Mouse (Mus musculus): ENCODE results near the gene Cops6. TPM values are rescaled to one million over a fixed set of nuclear protein-coding genes. Genes with fewer than 3 reads are reported as not detected.

Gene Cops6
- polyA plus RNA-seq, 1 experiment from 2014 or later, result 375 TPM

DNA sequence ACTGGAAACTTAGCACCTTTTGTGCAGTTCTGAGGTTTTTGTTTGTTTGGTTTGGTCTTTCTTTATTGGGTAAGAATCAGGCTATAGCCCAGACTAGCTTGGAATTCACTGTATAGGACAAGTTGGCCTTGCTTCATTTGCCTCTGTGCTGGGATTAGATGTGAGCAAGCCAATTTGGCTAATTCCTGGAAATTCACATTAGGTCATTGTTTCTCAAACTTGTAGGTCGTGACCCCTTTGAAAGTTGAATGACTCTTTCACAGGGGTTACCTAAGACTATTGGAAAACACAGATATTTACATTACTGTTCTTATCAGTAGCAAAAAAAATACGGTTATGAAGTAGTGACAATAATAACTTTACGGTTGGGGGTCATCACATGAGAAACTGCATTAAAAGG is 6.5 kb upstream of the Cops6 start:
- no peak overlapping the region for H3K27ac ChIP-seq (ENCODE audit: low read length)
- H3K4me3 ChIP-seq (ENCODE audit: low read length), result peak overlapping the region; percentile 83
- 84% methylated on average over 3 of the region's 3 CpGs for WGBS
- no peaks in the 10 kb centered on the region for H3K9me3 ChIP-seq (ENCODE audit: low read length)
- H3K4me2 ChIP-seq (replicated peaks; ENCODE audit: low read depth, low read length), result peak overlapping the region; percentile 80
- peaks cover 24% of the 10 kb centered on the region for H3K36me3 ChIP-seq (ENCODE audit: insufficient read depth, low read length)
- 0 out of 2 replicates have a peak overlapping the region, but pooled peaks have one; percentile 97 for H3K9ac ChIP-seq (replicated peaks; ENCODE audit: low read length)
- ATAC-seq (ENCODE audit: low FRiP score, low TSS enrichment), result no peak
- H3K27me3 ChIP-seq (ENCODE audit: insufficient read depth, low read length), result no peaks in the 10 kb centered on the region
- H3K4me1 ChIP-seq (ENCODE audit: insufficient read depth, low read length), result peaks cover 9% of the 10 kb centered on the region; the same call in 1 of the 2 replicates

DNA sequence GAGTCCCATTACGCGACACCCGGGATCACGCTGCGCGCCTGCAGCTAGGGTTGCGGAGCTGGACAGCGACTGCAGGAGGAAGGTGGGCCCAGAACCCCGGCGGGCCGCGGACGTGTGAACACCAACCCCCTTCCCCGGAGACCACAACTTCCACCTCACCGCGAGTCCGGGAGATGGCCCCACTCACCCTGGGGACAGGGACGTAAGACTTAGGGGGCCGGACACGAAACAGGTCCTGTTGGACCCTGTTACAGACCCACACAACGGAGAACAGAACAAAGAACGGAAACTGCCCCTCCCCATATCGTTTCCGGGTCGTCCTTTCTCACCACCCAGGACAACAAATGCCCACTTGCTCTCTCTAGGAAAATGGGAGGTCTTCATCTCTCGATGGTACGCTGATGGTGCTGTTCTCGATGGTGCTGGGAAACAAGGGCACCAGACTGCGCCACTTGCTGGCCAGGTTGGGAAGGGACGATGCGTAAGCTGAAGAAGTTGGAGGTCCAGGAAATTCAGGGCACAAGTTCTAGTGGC is 5.4 kb upstream of the Cops6 start, which contains the start of gene Zfp113:
Zfp113 (minus strand) TSS at position 302 of the 534 bp plus-strand sequence.
- peak within 1 kb of the TSS; percentile 97 for H3K9ac ChIP-seq (replicated peaks; ENCODE audit: low read length)
- peak; percentile 96 for ATAC-seq (ENCODE audit: low FRiP score, low TSS enrichment)
- under 1% methylated on average over 31 of the region's 31 CpGs for WGBS
- peaks cover 20% of the 10 kb centered on the region for H3K36me3 ChIP-seq (ENCODE audit: insufficient read depth, low read length)
- peak within 1 kb of the TSS; percentile 83 for H3K4me3 ChIP-seq (ENCODE audit: low read length)
- no peaks in the 10 kb centered on the region for H3K9me3 ChIP-seq (ENCODE audit: low read length)
- peak within 1 kb of the TSS; percentile 95 for H3K27ac ChIP-seq (ENCODE audit: low read length)
- peak within 1 kb of the TSS; percentile 80 for H3K4me2 ChIP-seq (replicated peaks; ENCODE audit: low read depth, low read length)
- H3K27me3 ChIP-seq (ENCODE audit: insufficient read depth, low read length), result no peaks in the 10 kb centered on the region
- H3K4me1 ChIP-seq (ENCODE audit: insufficient read depth, low read length), result peaks cover 9% of the 10 kb centered on the region; the same call in 1 of the 2 replicates

DNA sequence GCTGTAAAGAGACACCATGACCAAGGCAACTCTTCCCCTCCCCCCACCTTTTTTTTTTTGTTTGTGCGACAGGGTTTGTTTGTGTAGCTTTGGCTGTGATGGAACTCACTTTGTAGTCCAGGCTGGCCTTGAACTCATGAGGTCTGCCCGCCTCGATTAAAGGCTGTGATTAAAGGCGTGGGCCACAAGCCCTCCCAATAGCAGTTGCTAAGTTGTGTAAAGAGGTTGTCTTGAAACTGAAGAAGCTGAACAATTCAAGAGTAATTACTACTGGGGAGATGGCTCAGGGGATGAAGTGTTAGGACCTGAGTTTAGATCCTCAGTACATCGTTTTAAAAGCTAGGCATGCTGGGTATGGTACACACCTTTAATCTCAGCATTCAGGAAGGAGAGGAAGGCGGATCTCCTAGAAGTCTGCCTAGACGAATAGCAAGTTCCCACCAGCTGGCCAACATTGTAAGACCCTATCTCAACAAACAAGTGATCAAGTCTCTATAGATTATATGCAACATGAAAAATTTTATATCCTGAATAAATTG is 578 bp upstream of the Cops6 start:
- peak overlapping the region; percentile 71; the same call in 1 of the 2 replicates for H3K27ac ChIP-seq (ENCODE audit: low read length)
- peaks cover 30% of the 10 kb centered on the region for H3K36me3 ChIP-seq (ENCODE audit: insufficient read depth, low read length)
- WGBS, result 68% methylated on average over 7 of the region's 7 CpGs
- ATAC-seq (ENCODE audit: low FRiP score, low TSS enrichment), result no peak
- H3K4me1 ChIP-seq (ENCODE audit: insufficient read depth, low read length), result peaks cover 12% of the 10 kb centered on the region
- peak overlapping the region; percentile 60 for H3K4me2 ChIP-seq (replicated peaks; ENCODE audit: low read depth, low read length)
- H3K9me3 ChIP-seq (ENCODE audit: low read length), result no peaks in the 10 kb centered on the region
- peak overlapping the region; percentile 92 for H3K9ac ChIP-seq (replicated peaks; ENCODE audit: low read length)
- peak overlapping the region; percentile 92 for H3K4me3 ChIP-seq (ENCODE audit: low read length)
- no peaks in the 10 kb centered on the region for H3K27me3 ChIP-seq (ENCODE audit: insufficient read depth, low read length)

DNA sequence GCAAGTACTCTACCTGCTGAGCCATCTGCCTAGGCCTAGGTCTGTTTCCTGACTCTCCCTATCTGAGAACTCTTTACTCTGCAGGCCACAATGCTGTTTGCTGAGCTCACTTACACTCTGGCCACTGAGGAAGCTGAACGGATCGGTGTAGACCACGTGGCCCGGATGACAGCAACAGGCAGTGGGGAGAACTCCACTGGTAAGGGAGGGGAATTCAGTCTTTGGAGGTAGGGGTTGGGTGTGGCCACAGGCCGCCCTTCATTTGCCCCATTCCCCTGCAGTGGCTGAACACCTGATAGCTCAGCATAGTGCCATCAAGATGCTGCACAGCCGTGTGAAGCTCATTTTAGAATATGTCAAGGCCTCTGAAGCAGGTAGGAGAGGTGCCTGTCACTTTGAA is 2.2 kb downstream of the Cops6 start:
- peaks cover 12% of the 10 kb centered on the region for H3K4me1 ChIP-seq (ENCODE audit: insufficient read depth, low read length)
- ATAC-seq (ENCODE audit: low FRiP score, low TSS enrichment), result no peak
- peaks cover 56% of the 10 kb centered on the region for H3K36me3 ChIP-seq (ENCODE audit: insufficient read depth, low read length)
- no peak overlapping the region for H3K4me2 ChIP-seq (replicated peaks; ENCODE audit: low read depth, low read length)
- no peak overlapping the region for H3K27ac ChIP-seq (ENCODE audit: low read length)
- 69% methylated on average over 6 of the region's 6 CpGs for WGBS
- H3K9ac ChIP-seq (replicated peaks; ENCODE audit: low read length), result no peak overlapping the region
- no peaks in the 10 kb centered on the region for H3K27me3 ChIP-seq (ENCODE audit: insufficient read depth, low read length)
- no peak overlapping the region for H3K4me3 ChIP-seq (ENCODE audit: low read length)
- no peaks in the 10 kb centered on the region for H3K9me3 ChIP-seq (ENCODE audit: low read length)

DNA sequence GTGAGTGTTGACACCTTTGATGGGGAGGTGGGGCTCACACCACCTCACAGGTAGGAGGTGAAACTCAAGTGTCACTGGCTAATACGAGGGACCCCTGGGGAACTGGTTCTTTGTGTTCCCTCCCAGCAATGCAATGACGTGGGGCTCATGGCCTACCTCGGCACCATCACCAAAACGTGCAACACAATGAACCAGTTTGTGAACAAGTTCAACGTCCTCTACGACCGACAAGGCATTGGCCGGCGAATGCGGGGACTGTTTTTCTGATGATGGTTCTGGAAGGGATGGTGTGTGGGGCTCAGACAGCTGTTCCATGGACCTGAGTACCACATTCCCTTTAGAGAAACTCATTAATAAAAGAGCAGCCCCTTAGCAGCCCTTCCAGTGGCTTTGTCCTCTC is 2.7 kb downstream of the Cops6 start:
- no peak overlapping the region for H3K4me2 ChIP-seq (replicated peaks; ENCODE audit: low read depth, low read length)
- no peaks in the 10 kb centered on the region for H3K27me3 ChIP-seq (ENCODE audit: insufficient read depth, low read length)
- no peak overlapping the region for H3K9ac ChIP-seq (replicated peaks; ENCODE audit: low read length)
- H3K9me3 ChIP-seq (ENCODE audit: low read length), result no peaks in the 10 kb centered on the region
- ATAC-seq (ENCODE audit: low FRiP score, low TSS enrichment), result no peak
- H3K4me3 ChIP-seq (ENCODE audit: low read length), result no peak overlapping the region
- no peak overlapping the region for H3K27ac ChIP-seq (ENCODE audit: low read length)
- peaks cover 61% of the 10 kb centered on the region for H3K36me3 ChIP-seq (ENCODE audit: insufficient read depth, low read length)
- peaks cover 12% of the 10 kb centered on the region for H3K4me1 ChIP-seq (ENCODE audit: insufficient read depth, low read length)
- WGBS, result 63% methylated on average over 10 of the region's 10 CpGs

DNA sequence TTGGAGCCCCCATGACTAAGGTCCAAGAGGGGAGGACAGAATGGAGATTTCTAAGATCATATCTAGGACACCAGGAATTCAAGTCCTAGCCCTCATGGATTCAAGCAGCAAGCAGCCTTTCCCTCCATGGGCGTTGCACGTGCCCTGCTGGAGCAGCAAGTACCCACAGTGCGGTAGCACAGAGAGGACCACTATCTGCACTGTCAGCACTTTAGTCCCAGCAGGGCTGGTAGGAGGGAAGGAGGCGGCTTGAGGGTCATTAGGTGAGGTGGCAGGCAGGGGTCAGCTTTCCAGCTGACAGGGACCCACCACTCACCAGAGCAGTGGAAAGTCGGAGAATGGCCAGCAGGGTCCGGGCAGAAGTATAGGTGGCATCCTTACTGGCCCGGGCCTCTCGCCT is 4.7 kb downstream of the Cops6 start:
- 62% methylated on average over 8 of the region's 8 CpGs for WGBS

DNA sequence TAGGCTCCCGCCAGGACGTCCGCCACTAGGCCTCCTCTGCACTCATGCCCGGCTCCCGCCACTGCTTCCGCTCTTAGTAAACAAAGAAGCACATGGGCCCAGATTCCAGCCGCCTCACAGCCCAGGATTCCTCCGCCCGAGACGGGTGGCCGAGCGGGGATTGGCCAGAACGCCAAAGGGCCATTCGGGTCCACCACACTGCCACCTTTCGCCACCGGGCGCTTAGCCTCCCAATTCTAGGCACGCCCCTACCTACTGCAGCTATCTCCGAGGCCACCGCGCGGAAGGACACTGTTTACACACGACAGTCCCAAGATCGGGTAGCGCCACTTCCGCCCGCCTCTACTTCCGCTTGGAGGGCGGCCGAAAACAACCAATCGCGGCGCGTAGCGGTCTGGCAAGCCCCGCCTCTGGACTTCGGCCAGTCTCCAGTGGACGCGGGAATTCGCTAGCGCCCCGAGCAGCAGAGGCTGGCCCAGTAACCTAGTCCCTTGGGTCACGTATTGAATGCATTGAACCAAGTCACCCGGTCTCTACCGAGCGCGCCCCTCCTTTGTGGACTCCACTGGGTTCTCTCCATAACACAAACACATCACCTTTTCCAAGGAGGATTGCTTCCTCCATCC is 10.2 kb downstream of the Cops6 start:
- H3K4me2 ChIP-seq (replicated peaks; ENCODE audit: low read depth, low read length), result peak overlapping the region; percentile 89
- H3K4me1 ChIP-seq (ENCODE audit: insufficient read depth, low read length), result peaks cover 11% of the 10 kb centered on the region
- under 1% methylated on average over 47 of the region's 47 CpGs for WGBS
- H3K9ac ChIP-seq (replicated peaks; ENCODE audit: low read length), result peak overlapping the region; percentile 79
- H3K36me3 ChIP-seq (ENCODE audit: insufficient read depth, low read length), result peaks cover 43% of the 10 kb centered on the region
- H3K27ac ChIP-seq (ENCODE audit: low read length), result peak overlapping the region; percentile 97
- H3K9me3 ChIP-seq (ENCODE audit: low read length), result no peaks in the 10 kb centered on the region
- peak; percentile 90 for ATAC-seq (ENCODE audit: low FRiP score, low TSS enrichment)
- no peaks in the 10 kb centered on the region for H3K27me3 ChIP-seq (ENCODE audit: insufficient read depth, low read length)
- H3K4me3 ChIP-seq (ENCODE audit: low read length), result peak overlapping the region; percentile 83

More for the DNA sequence above, 4.7 kb downstream of the Cops6 start:
- peaks cover 16% of the 10 kb centered on the region for H3K4me1 ChIP-seq (ENCODE audit: insufficient read depth, low read length)
- no peaks in the 10 kb centered on the region for H3K27me3 ChIP-seq (ENCODE audit: insufficient read depth, low read length)
- no peak overlapping the region for H3K4me3 ChIP-seq (ENCODE audit: low read length)
- peaks cover 61% of the 10 kb centered on the region for H3K36me3 ChIP-seq (ENCODE audit: insufficient read depth, low read length)
- H3K9me3 ChIP-seq (ENCODE audit: low read length), result no peaks in the 10 kb centered on the region
- no peak for ATAC-seq (ENCODE audit: low FRiP score, low TSS enrichment)
- no peak overlapping the region for H3K27ac ChIP-seq (ENCODE audit: low read length)
- no peak overlapping the region for H3K4me2 ChIP-seq (replicated peaks; ENCODE audit: low read depth, low read length)
- H3K9ac ChIP-seq (replicated peaks; ENCODE audit: low read length), result no peak overlapping the region

DNA sequence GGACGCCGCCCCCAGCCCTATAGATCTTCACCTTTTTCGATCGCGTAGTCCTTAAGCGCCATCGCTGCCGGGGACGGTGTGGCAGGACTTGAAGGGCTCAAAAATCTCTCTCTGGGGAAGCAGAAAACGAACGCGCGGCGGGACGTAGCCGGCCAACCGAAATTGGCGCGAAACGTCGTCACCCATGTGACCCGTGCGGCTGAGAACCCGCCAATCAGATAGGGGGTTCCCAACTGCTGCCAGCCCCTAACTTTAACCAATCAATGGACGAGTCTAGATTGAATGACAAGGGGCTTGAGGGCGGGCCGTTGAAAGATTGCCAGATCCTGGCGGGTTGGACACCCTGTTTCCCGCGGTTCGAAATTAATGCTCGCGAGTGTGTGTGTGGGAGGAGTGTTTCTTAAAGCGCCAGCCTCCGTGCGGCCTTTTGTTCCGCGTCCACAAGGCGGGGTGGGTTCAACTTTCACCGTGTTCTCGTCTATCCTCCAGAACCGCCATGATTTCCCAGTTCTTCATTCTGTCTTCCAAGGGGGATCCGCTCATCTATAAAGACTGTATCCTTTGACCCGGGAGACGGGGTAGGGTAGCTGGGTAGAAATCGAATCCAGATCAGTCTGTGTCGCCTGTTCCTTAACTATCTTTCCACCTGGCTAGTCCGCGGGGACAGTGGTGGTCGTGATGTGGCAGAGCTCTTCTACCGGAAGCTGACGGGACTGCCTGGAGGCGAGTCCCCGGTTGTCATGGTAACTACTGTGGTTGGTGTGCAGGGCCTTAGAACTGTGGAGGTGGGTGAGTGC is 11.0 kb downstream of the Cops6 start, which contains the start of the genes Ap4m1 and Mcm7:
Ap4m1 (plus strand) TSS at position 308 of the 797 bp plus-strand sequence.
Mcm7 (minus strand) TSS at position 728 of the 797 bp plus-strand sequence.
- H3K9me3 ChIP-seq (ENCODE audit: low read length), result no peaks in the 10 kb centered on the region
- H3K4me3 ChIP-seq (ENCODE audit: low read length), result peak within 1 kb of the TSS; percentile 83
- H3K27ac ChIP-seq (ENCODE audit: low read length), result peak within 1 kb of the TSS; percentile 97
- ATAC-seq (ENCODE audit: low FRiP score, low TSS enrichment), result peak; percentile 95
- under 1% methylated on average over 54 of the region's 54 CpGs for WGBS
- peak within 1 kb of the TSS; percentile 79 for H3K9ac ChIP-seq (replicated peaks; ENCODE audit: low read length)
- no peaks in the 10 kb centered on the region for H3K27me3 ChIP-seq (ENCODE audit: insufficient read depth, low read length)
- H3K36me3 ChIP-seq (ENCODE audit: insufficient read depth, low read length), result peaks cover 42% of the 10 kb centered on the region
- H3K4me1 ChIP-seq (ENCODE audit: insufficient read depth, low read length), result peaks cover 11% of the 10 kb centered on the region
- peak within 1 kb of the TSS; percentile 89 for H3K4me2 ChIP-seq (replicated peaks; ENCODE audit: low read depth, low read length)

DNA sequence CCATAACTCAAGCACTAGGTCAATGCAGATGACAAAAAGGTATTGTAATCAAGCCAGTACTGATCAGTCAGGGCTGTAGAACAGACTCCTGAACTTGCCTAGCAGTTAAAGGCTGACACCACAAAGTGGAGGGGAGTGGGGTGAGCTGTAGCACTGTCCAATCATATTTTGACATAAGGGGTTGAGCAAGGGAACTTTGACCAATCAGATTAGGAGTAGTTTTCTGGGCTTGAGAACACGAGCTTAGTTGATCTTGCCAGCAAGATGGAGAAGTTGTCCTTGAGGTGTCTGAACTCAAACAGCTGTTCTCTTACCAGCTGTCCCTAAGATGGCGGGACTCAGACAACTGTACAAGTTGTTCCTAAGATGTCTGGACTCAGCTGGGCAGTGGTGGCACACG is 12.3 kb downstream of the Cops6 start:
- 73% methylated on average over 3 of the region's 3 CpGs for WGBS
- peaks cover 11% of the 10 kb centered on the region for H3K4me1 ChIP-seq (ENCODE audit: insufficient read depth, low read length)
- no peak for ATAC-seq (ENCODE audit: low FRiP score, low TSS enrichment)
- H3K27me3 ChIP-seq (ENCODE audit: insufficient read depth, low read length), result no peaks in the 10 kb centered on the region
- H3K27ac ChIP-seq (ENCODE audit: low read length), result no peak overlapping the region
- H3K4me3 ChIP-seq (ENCODE audit: low read length), result peak overlapping the region; percentile 83; the same call in 1 of the 2 replicates
- no peaks in the 10 kb centered on the region for H3K9me3 ChIP-seq (ENCODE audit: low read length)
- peak overlapping the region; percentile 89; the same call in 1 of the 2 replicates for H3K4me2 ChIP-seq (replicated peaks; ENCODE audit: low read depth, low read length)
- no peak overlapping the region for H3K9ac ChIP-seq (replicated peaks; ENCODE audit: low read length)
- peaks cover 42% of the 10 kb centered on the region for H3K36me3 ChIP-seq (ENCODE audit: insufficient read depth, low read length)
